Mouse (Mus musculus): ENCODE measurements at regions not wholly inside any gene's neighbourhood (a gene's known extent, or its start where the extent isn't known, plus 50 kb on each side); places are given as distances from the start of the nearest gene placed in this dataset.

DNA sequence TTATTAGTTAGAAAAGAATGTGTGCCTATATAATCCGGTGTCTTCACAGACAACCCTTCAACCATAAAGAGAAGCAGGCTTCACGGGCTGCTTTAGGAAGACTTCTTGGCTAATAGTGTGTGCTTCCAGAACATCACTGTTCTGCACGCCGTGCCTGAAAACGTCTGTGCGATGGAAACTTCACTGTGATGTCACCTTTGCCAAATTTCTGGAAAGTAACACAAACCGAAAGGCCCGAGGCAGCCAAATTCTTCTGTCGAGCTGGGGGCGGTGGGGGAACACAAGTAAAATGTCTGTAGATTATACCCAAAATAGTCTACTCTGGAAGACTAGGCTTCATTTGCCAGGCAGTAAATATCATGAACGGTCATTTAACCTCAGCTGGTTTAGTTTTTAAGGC is 327.5 kb upstream of the Gm5148 start:
- no peak for DNase-seq (ENCODE audit: extremely low spot score in 1 of 2, low spot score in 1 of 2)

DNA sequence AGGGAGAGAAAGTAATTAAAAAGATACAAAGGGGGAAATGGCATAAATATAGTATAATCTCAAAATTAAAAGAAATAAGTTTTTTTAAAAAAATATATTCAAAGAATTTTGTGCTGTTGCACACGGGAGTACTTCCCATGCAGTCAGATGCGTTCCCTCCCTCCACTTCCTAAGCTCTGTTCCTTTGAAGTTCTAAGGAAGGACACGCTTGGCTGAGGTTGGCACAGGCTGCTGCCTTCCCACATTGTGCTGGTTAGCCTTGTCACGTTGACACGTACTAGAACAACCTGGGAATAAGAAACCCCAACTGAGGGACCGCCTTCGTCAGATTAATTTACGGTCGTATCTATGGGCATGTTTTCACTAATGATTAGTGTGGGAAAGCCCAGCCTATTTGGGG is 326.6 kb upstream of the Gm5148 start:
- no peak for DNase-seq (ENCODE audit: extremely low spot score in 1 of 2, low spot score in 1 of 2)

DNA sequence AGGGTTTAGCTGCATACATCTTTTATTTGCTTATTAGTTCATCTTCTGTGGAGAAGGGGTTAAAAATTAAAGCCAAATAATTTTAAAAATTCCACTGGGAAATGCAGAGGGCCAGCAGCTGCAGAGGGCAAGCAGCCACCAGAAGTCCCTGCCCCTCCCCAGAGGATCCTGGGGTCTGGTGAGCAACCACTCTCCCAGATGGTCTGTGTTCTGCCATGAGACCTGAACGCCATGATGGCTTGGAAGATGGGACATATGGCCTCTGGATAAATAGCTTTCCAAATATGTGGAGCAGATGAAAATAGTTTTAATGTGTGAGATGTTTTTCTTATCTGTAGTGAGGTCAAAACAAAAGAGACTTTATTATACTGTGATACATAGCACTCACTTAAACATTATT is 326.1 kb upstream of the Gm5148 start:
- no peak for DNase-seq (ENCODE audit: extremely low spot score in 1 of 2, low spot score in 1 of 2)

GRCm38 (mm10) chr3:38049290-38049689 is 325.0 kb upstream of the Gm5148 start:
- no peak for DNase-seq (ENCODE audit: extremely low spot score in 1 of 2, low spot score in 1 of 2)

GRCm38 (mm10) chr3:38047445-38047844 is 323.2 kb upstream of the Gm5148 start:
- no peak for DNase-seq (ENCODE audit: extremely low spot score in 1 of 2, low spot score in 1 of 2)

DNA sequence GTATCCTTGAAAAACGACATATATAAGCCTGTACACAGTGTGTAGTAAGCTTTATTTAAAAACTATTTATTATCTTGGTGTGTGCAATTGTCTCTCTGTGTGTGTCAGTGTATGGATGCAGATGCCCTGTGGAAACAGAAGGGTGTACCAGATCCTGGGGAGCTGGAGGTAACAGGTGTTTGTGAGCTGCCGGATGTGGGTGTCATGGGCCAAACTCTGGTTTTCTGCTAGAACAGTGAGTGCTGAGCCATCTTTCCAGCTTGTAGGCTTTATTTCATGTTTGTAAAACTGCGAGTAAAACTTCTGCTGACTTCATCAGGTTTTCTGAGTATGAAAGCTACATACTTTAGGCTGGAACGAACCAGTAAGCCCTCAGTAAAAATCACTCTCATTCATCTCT is 322.3 kb upstream of the Gm5148 start:
- DNase-seq (ENCODE audit: extremely low spot score in 1 of 2, low spot score in 1 of 2): no peak

DNA sequence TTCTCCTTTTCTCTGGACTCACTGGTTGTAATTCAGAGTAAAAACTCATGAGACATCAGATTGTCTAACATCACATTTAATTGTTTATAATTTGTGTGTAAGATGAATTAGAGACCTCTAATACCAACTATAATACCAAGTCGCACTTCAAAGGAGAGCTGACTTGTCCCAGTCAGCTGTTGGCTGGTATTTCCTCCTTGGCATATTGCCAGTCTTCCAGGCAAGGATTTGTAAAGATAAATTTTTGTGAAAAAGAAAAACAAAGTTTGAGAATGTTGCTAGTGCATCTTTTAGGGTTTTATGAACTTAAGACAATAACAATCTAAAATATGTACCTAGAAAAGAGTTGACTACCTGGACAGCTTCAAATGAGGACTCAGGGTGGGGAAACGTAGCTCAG is 321.7 kb upstream of the Gm5148 start:
- no peak for DNase-seq (ENCODE audit: extremely low spot score in 1 of 2, low spot score in 1 of 2)

GRCm38 (mm10) chr3:38045523-38045922 is 321.2 kb upstream of the Gm5148 start:
- DNase-seq (ENCODE audit: extremely low spot score in 1 of 2, low spot score in 1 of 2): no peak

DNA sequence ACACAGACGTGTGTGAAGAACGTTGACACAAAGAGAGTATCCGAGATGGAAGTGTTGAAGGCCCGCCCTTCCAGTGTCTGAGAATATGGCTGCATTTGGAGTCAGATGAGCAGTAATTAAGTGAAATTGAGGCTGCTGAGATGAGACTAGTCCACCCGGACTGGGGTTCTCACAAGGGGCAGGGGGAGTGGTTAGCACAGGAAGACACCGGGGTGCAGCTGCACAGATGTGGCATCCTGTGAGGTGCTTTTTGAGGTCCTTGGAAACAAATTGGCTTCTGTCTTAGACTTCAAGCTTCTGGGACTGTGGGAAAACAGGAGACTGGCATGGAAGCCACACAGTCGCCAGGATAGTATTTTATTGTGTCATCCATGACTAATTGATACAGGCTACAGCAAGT is 320.0 kb upstream of the Gm5148 start:
- no peak for DNase-seq (ENCODE audit: extremely low spot score in 1 of 2, low spot score in 1 of 2)

DNA sequence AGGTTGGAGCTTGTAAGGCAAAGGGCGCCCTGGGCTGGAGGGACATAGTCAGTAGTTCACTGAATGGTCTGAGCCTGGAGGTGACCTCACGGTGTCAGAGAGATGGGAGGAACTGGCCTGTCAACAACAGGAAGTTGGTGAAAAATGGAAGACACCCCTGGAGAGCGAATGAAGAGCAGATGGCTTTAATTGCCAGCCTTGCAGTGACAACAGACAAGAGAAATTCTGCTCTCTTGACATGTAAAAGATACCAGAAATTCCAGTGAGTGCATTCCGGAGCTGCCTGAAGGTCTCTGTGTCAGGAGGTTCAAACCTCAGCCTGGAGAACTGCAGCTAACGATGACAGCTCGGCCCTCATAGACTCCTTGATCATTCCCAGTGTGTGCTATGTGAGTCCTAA is 318.3 kb upstream of the Gm5148 start:
- DNase-seq (ENCODE audit: extremely low spot score in 1 of 2, low spot score in 1 of 2): no peak

- DNase-seq (ENCODE audit: extremely low spot score in 1 of 2, low spot score in 1 of 2): no peak
Measured at GRCm38 (mm10) chr3:38036131-38036530, 311.8 kb upstream of the Gm5148 start.

DNA sequence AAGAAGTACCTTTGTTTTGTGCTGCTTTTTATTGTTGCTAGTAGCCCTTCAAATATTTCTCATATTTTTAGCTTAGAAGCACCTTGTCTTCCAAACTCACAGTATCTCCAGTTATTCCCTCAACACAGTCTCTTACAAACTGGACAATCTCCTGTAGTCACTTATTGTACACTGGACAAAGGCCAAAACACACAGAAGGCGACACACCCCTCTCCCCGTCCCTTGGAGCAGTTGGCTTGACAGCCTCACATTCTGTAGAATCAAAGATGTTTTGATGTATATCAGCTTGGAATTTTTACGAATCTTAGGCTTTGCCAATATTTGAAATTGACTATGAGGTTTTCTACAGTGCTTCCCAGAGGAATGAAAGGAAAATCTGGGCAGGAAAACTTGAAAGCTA is 309.8 kb upstream of the Gm5148 start:
- no peak for DNase-seq (ENCODE audit: extremely low spot score in 1 of 2, low spot score in 1 of 2)

DNA sequence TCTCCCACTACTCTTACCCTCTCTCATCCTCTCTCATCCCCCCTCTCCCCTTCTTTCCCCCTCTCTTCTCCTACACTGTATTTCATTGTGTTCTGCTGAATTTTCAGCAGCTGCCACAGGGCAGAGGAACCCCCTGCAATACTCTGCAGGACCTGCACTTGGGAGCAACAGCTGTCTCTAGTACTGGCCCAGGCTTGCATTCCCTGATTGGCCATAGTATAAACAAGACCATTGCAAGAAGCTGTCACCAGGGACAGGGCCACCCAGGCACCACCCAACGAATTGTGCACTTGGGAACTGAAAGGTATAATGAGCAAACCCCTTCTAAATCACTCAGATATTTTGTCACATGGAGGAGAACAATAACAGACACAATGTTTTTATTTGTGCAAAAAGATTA is 290.5 kb upstream of the Gm5148 start:
- no peak for DNase-seq (ENCODE audit: extremely low spot score in 1 of 2, low spot score in 1 of 2)

DNA sequence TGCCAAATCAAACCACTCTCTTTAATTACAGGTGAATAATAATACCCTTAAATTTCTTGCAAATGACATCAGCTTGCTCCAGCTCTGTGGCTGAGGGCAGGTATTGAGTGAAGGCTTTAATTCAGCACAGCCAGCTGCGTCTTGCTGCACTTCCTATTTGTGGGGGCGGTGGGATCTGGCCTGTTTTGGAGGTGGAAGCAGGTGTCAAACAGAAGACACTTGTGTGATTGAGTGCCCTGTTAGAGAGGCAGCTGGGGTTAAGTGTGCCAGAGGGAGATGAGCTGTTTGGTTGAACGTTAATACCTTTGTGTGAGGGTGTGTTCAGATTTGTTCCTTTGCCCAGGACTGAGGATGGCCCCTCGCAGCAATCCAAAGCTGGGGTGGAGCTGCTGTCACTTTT is 284.9 kb upstream of the Gm5148 start:
- DNase-seq (ENCODE audit: extremely low spot score in 1 of 2, low spot score in 1 of 2): no peak

DNA sequence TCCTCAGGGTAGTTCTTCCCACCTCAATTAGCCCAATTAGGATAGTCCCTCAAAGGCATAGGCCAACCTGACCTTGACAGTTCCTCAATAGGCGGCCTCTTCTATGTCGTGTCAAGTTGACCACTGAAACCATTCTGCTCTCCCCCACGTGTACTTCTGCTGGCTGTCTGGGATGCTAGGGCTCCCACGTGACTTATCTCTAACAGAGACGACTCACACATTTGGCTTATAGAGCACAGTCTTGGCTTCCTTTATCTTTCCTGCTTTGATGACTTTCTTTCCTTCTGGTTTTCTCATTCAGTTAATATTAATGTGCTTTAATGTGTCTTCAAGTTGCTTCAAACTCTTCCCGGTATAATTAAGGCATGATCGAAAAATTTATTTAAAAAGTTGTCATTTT is 284.0 kb upstream of the Gm5148 start:
- DNase-seq (ENCODE audit: extremely low spot score in 1 of 2, low spot score in 1 of 2): no peak

DNA sequence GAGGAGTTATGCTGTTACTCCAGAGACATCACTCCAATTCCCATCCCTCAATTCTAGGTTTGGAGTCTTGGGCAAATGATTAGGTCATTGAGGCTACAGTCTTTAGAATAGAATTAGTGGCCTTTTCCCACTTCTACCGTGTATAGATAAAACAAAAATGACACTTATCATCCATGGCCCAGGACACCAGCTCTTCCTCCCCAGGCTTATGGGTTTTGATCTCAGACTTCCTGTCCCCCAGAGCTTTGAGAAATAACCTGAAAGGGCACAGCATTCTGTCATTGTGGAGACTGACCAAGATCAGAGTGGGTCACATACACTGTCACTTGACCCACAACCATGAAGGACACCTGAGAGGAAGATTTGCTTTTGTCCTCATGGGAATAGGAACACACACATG is 283.3 kb upstream of the Gm5148 start:
- DNase-seq (ENCODE audit: extremely low spot score in 1 of 2, low spot score in 1 of 2): no peak

DNA sequence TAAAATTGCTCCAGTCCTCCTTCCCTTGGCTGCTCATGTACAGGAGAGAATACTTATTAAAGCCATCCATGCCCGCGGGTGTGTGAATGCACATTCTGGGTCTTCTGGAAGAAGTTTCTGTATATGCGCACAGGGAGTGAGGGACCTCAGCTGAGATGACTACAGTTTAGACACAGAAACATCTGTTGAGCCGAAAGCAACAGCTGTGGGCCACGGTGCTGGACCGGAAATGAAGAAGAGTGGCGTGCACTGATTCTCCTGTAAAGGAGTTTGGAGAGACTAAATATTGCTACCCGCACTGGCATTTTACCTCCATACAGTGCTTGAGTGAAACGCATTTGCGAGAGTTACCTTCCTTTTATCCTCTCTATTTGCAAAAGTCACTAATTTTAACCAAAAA is 278.0 kb upstream of the Gm5148 start:
- DNase-seq (ENCODE audit: extremely low spot score in 1 of 2, low spot score in 1 of 2): no peak

- DNase-seq (ENCODE audit: extremely low spot score in 1 of 2, low spot score in 1 of 2): no peak
Measured at GRCm38 (mm10) chr3:37999779-38000178, 275.5 kb upstream of the Gm5148 start.

GRCm38 (mm10) chr3:37997998-37998397 is 273.7 kb upstream of the Gm5148 start:
- no peak for DNase-seq (ENCODE audit: extremely low spot score in 1 of 2, low spot score in 1 of 2)

DNA sequence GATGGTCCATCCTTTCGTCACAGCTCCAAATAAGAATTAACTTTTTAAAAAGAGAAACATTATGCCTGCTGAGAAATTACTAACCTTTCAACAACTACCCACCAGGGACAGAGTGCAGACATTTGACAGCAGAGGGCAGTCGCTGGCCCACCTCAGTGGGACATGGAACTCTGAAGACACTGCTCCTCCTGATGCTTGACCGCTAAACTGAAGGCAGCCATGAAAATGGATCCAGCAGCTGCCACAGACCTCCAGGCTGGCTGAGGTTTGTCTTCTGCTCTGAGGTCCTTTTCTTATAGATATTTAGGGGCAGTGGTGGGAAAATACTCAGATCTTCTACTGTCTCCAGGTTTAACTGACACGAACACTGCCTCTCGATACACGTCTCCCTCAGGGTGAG is 265.7 kb upstream of the Gm5148 start:
- no peak for DNase-seq (ENCODE audit: extremely low spot score in 1 of 2, low spot score in 1 of 2)

DNA sequence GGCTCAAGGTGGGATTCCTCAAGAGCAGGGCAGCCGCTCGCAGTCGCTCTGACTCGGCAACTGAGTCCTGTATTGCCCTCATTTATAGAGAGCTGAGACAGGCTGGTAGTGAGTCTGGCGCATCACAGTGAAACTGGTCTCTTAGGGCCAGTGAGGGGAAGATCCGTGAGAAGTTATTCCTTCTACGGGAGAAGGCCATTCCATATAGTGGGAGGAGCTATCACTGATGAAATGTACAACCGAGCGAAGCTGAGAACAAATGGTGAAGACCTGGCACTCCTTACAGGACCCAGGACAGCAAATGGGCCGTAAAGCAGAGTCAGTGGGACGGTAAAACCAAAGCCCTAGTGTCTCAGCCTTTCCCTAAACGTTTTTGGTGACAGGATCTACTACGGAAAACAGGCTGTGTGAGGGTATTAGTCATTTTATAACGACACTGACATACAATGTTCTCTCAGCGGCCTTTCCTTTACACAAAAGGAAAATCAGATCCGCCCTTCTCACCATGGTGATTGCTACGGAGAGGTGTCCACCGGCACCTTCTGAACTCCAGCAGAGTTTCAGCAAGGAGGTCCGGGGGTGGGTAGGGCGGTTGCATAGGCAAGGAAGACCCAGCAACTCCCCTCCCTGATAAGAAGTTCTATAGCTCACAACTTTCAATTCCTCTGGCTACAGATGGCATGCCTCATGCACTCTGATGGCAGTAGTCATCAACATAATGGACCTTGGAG is 263.6 kb upstream of the Gm5148 start:
- DNase-seq (ENCODE audit: extremely low spot score in 1 of 2, low spot score in 1 of 2): no peak

- no peak for DNase-seq (ENCODE audit: extremely low spot score in 1 of 2, low spot score in 1 of 2)
Measured at GRCm38 (mm10) chr3:37987007-37987774, 262.9 kb upstream of the Gm5148 start.

Data from layer of hippocampus, postnatal 25 days (tissue).